13 mouse cellular contexts compared by ENCODE assay signal in genomic region chr13:74246494-74246893, GRCm38 (mm10). TPM values are rescaled to one million over a fixed set of nuclear protein-coding genes. Genes with fewer than 3 reads are reported as not detected.
DNase-seq lines count a peak whose midpoint lies in the region; ATAC-seq and TF ChIP-seq lines count a peak whose summit lies in the region.
"Had no signal": no experiment of that assay in that cellular context is flagged by ENCODE, and none has a peak within 500 bp of the region (broad histone marks: within the 10 kb centered on the region; RNA-seq: fewer than 3 reads in every experiment).

No protein-coding gene starts in this region.

- intact Hi-C loops in left cerebral cortex, postnatal 4 days (cut with DNase I): no loop called here

- no peaks in the 10 kb centered on the region for H3K36me3 ChIP-seq in liver, embryonic 14.5 days (replicated peaks; ENCODE audit: control insufficient read depth, insufficient read depth, low read depth)
- H3K36me3 ChIP-seq: hindbrain, embryonic 15.5 days had no signal

- H3K9me3 ChIP-seq in liver, embryonic 14.5 days (ENCODE audit: control insufficient read depth, low read length): no peaks in the 10 kb centered on the region
- H3K9me3 ChIP-seq: hindbrain, embryonic 15.5 days had no signal

- H3K27me3 ChIP-seq in liver, embryonic 14.5 days (ENCODE audit: control insufficient read depth, insufficient read depth, low read length): no peaks in the 10 kb centered on the region
- H3K27me3 ChIP-seq: hindbrain, embryonic 15.5 days had no signal

- H3K27ac ChIP-seq in liver, embryonic 14.5 days: no peak overlapping the region; the same call in 1 of the 2 replicates
- H3K27ac ChIP-seq: hindbrain, embryonic 15.5 days had no signal

- ATAC-seq in liver, embryonic 14.5 days (ENCODE audit: insufficient read depth): peak; percentile 88

- peaks cover 14 to 19% of the 10 kb centered on the region in 2 experiments for H3K4me1 ChIP-seq in liver, embryonic 14.5 days (replicated peaks; ENCODE audit: control insufficient read depth in 2 of 2, insufficient read depth in 2 of 2, low read length in 1 of 2)

- H3K4me3 ChIP-seq in liver, embryonic 14.5 days (ENCODE audit: insufficient read depth in 1 of 2, low read depth in 2 of 2, low read length in 2 of 2): no peak overlapping the region
- H3K4me3 ChIP-seq: hindbrain, embryonic 15.5 days had no signal

- DNase-seq in adrenal gland, postnatal 10 days: peak; percentile 59
- DNase-seq in adrenal gland, adult 18-20 months (ENCODE audit: low spot score in 2 of 2): no peak
- peak; percentile 21 for DNase-seq in left cerebral cortex, postnatal 4 days
- no peak for DNase-seq in left cerebral cortex, adult 9 months (ENCODE audit: low spot score in 2 of 2)
- DNase-seq in adrenal gland, postnatal 25 days: peak; percentile 46
- DNase-seq in liver, embryonic 14.5 days (ENCODE audit: low read depth in 3 of 3, low spot score in 3 of 3): no peak
- no peak for DNase-seq in layer of hippocampus, adult 11-12 months (ENCODE audit: low spot score)
- DNase-seq in kidney, postnatal 14 days: no peak
- DNase-seq: cerebellum, adult 11-12 months; kidney, adult 8-10 months; right cerebral cortex, adult 18-20 months had no signal

- no peak overlapping the region; the same call in 1 of the 2 replicates for H3K4me2 ChIP-seq in liver, embryonic 14.5 days (ENCODE audit: low read depth)

- peak; percentile 47; the same call in 1 of the 2 replicates for TF ChIP-seq EP300 in liver, embryonic 14.5 days (IDR thresholded peaks at IDR 0.05; ENCODE audit: low read depth)

- TF ChIP-seq CTCF in liver, embryonic 14.5 days (IDR thresholded peaks at IDR 0.05; ENCODE audit: low read depth): no peak

- H3K9ac ChIP-seq in liver, embryonic 14.5 days (replicated peaks): no peak overlapping the region
- H3K9ac ChIP-seq: hindbrain, embryonic 15.5 days had no signal

RNA-seq across cellular contexts. Expression of gene Exoc3, which starts 38.0 kb away (rescaled TPM):
- total RNA-seq in adrenal gland, postnatal 10 days (2021): 10 to 100 TPM; 47.3 to 53.5 TPM
- 10 to 100 TPM; 61.8 to 70.6 TPM for total RNA-seq in adrenal gland, adult 18-20 months (2021)
- 10 to 100 TPM; 74.9 to 78.3 TPM for total RNA-seq in left cerebral cortex, postnatal 4 days (2021)
- total RNA-seq in adrenal gland, postnatal 25 days (2021): 47.9 and 67.9 TPM in 2 replicates
- polyA plus RNA-seq in liver, embryonic 14.5 days (2012; rRNA removed): 8.7 and 10.4 TPM in 2 replicates
- polyA plus RNA-seq in liver, embryonic 14.5 days (2014; fragmentation: Nextera tagmentation; extraction: Ambion mirVana): 31.0 and 32.9 TPM in 2 replicates

RNA-seq across cellular contexts. Expression of gene Ahrr, which starts 45.6 kb away (rescaled TPM):
- total RNA-seq in adrenal gland, postnatal 10 days (2021): 1 to 10 TPM in 1 of 2 experiments, under 1 TPM in 1; 0.81 to 2.3 TPM
- total RNA-seq in adrenal gland, adult 18-20 months (2021): 1 to 10 TPM; 2.0 to 2.6 TPM
- total RNA-seq in left cerebral cortex, postnatal 4 days (2021): 1 to 10 TPM; 1.9 to 2.0 TPM
- 1.1 and 1.7 TPM in 2 replicates for total RNA-seq in adrenal gland, postnatal 25 days (2021)
- 0.05 and 0.08 TPM in 2 replicates for polyA plus RNA-seq in liver, embryonic 14.5 days (2012; rRNA removed)
- polyA plus RNA-seq in liver, embryonic 14.5 days (2014; fragmentation: Nextera tagmentation; extraction: Ambion mirVana): 0.05 and 0.17 TPM in 2 replicates
- total RNA-seq: gastrocnemius, adult 18-20 months had no signal

Comparison
In these comparisons a context has a peak if more than half of its experiments do, and no peak if none do; other contexts are left out.
1. DNase-seq: peak in adrenal gland, postnatal 10 days (single experiment), left cerebral cortex, postnatal 4 days (single experiment) and adrenal gland, postnatal 25 days (single experiment); none in adrenal gland, adult 18-20 months (0 of 2), left cerebral cortex, adult 9 months (0 of 2), liver, embryonic 14.5 days (0 of 3), layer of hippocampus, adult 11-12 months (single experiment) and kidney, postnatal 14 days (single experiment).